Mouse (Mus musculus) lung, postnatal 25 days (tissue): ENCODE measurements around the gene Cnot2.
"Not testable (repeated sequence)": the region's sequence is repeated elsewhere in the genome, so short reads cannot be mapped to it uniquely, and the experiment has no call there.

Experiments
- DNase-seq: peaks from one replicate; pipeline ENCODE4 v3.0.0; 2022; ENCODE audit warnings: low spot score

Cnot2 gene

DNA sequence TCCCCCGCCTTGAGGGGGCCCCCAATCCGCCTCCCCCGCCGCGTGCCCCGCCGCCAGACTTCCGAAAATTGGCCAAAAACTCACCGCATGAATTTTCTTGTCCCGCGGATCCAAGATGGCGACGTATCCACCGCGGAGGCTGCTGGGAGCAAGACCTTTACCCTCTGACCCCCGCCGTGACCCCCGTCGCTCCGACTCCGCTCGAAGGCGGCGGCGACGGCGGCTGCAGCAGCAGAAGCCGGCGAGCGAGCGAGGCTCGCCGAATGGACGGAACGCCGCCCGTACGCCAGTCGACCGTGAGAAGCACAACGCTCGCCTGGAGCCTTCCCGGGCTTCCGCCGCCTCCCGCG lies at the start of gene Cnot2:
Cnot2 (minus strand) TSS at position 143 of the 350 bp plus-strand sequence.
- DNase-seq = peak; percentile 93

DNA sequence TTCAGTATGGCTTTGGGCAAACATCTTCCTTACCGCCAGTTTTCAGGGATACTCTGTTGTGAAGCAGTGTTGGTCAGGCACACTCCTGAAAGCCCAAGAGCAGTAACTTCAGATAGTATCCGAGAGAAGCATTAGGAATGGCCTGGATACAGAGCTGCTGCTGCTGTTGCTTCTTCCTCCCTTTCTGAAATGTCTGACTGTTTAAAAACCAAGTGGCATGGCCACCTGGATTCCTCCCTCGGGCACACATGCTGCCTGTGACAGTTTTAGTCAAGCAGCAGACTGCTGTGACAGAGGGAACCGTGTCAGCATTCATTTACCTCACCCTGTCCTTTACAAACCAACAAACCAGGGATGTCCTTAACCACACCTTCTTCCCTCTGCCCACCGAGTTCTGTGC lies 47.6 kb upstream of the Cnot2 start:
- no peak for DNase-seq

DNA sequence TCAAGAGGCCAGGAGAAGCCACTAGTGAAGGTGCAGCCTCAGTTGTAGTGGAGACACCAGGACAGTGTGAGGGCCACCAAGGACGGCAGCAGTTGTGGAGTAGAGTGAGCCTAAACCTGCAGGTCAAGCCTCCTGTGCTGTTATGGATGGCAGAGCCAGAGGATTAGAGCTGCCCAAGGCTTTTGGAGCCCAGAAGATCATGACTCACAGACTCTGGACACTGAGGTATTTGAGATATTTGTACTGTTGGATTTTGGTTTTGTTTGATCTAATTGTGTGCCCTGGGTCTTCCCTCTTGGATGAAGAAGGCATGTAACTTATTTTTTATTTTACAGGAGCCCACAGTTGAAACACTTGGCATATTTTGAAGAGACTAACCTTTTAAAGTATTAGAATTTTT lies 44.7 kb upstream of the Cnot2 start:
- no peak for DNase-seq

DNA sequence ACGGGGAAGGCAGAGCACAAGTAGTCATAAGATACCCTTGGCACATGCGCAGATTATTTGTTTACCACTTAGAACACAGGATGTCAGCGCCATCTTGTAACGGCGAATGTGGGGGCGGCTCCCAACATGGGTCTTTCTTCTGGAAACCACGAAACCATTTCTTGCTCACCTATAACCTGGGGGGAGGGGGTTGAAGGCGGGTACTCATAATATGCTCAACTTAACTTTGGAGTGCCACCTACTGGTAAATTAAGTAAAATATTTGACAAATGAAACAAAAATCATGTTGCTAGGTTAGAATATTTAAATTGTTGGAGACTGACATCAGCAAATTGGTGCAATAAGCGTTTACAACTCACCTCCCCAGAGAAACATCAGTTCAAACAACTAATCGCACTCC lies 31.9 kb upstream of the Cnot2 start:
- not testable (repeated sequence) for DNase-seq

DNA sequence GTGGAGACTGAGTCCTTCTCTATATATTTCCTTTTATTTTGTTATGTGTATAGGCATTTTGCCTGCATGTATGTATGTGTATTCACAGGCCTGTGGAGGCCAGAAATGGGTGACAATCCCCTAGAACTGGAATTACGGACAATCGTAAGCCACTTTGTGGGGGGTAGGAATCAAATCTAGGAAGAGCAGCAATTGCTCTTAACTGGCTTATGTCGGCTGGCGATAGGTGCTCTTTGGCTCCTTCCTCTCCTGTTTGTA lies 23.5 kb upstream of the Cnot2 start:
- DNase-seq = no peak

DNA sequence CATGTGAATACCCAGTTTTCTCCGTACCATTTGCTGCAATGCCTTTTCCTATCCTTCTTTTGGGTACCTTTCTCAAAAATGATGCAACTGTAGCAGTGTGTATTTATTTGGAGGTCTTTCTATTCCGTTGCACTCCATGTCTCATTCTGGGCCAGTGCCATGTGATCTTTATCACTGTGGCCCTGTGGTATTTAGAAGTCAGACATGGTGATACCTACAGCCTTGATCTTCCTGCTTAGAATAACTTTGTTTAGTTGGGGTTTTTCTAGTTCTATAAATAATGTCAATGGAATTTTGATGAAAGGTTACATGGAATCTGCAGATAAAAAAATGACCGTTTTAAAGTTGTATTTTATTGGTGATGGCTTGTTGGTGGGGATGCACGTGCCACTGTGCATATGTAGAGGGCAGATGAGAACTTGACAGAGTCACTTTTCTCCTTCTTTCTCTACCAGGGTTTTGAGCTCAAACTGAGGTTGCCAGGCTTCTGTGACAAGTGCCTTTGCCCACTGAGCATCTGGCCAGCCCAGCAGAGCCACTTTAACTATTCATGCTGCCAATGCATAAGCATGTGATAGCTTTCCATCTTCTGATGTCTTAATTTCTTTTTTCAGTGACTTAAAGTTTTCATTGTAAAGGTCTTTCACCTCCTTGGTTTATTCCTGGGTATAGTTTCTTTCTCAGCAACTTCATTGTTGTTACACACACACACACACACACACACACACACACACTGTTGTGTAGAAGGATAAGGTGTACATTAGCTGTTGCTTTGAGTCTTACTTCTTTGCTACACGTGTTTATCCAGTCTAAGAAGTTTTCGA lies 23.0 kb upstream of the Cnot2 start:
- DNase-seq = no peak

DNA sequence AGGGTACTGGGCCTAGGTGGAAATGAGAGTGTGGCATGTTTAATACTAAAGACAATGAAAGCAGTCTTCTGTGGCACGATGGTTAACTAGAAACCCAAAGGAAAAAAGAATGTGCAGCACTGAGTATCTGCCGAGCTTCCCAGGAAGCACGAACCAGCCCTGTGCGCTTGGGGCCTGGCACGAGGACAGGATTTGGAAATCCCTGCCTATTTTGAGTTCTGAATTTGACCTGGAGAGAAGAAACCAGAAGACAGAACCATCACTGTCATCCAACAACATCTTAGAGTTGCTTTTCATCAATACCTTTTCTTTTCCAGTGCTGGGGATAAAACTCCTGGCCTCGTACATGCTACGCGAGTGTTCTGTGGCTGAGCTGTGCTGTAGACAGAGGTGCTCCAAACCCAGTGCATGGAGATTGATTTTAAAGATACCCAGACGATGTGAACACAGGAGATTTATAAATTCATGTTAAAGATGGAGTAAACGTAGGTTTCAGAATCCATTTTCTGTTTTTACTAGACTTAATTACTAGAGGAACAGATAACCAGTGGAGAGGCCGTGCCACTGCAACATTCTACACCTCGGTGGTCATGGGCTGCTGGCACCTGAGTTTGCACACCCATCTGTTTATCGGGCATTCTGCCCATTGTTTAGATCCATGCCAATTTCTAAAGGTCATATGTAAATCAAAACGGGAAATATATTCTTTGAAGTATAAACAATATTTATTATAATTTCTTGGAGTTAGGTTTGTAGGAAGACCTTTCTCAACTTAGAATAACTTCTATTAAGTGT lies 17.9 kb upstream of the Cnot2 start:
- no peak for DNase-seq

DNA sequence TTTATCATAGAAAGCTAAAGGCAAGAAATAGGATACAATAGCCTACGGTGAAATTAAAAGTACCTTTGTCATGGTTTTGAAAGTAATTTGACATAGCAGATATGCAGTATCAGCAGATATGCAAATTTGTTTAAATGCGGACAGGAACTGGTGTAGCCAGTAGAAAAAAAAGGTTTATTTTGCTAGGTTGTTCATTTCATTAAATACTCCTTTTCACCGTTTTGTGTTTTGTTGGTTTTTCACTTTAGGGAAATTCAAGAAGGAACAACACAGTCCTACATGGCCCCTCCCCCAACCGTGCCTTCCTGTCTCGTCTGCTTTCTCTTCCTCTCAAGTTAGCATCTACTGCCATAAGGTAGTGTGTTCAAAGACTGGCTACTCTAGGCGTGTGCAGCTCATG lies 1.4 kb upstream of the Cnot2 start:
- DNase-seq = no peak

DNA sequence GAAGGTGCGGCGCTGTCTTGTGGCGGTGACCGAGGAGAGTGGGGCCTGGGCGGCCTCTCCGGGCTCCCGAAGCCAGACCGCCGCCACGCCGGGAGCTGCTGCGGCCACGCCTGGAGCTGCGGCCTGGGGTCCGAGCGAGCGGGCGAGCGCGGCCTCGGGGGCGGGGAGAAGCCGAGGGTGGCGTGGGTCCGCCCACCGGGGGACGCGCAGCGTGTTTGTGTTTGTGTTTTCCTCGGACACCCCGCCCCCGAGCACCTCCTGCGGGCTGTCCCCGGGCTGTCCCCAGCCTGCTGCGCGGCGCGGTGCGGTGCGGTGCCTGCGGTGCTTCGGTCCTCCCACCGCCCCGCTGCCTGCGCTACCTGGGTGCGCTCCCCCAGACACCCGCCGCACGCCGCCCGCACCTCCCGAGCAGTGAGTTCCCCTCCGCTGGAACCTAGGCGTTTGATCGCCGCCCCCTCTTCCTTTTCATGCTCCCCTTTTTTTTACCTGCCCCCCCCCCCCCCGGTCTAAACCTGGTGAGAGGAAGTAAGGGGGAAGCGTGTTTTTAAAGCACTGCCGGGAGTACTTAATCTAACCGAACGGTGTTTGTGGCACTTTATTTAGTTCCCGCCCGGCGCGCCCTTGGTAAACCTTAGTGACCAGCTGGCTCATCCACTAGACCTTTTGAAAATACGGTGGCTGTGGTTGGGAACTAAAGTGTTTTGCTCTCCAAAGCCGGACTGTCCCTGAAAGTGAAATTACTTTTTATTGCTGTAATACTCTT lies 589 bp upstream of the Cnot2 start:
- peak; percentile 42 for DNase-seq

DNA sequence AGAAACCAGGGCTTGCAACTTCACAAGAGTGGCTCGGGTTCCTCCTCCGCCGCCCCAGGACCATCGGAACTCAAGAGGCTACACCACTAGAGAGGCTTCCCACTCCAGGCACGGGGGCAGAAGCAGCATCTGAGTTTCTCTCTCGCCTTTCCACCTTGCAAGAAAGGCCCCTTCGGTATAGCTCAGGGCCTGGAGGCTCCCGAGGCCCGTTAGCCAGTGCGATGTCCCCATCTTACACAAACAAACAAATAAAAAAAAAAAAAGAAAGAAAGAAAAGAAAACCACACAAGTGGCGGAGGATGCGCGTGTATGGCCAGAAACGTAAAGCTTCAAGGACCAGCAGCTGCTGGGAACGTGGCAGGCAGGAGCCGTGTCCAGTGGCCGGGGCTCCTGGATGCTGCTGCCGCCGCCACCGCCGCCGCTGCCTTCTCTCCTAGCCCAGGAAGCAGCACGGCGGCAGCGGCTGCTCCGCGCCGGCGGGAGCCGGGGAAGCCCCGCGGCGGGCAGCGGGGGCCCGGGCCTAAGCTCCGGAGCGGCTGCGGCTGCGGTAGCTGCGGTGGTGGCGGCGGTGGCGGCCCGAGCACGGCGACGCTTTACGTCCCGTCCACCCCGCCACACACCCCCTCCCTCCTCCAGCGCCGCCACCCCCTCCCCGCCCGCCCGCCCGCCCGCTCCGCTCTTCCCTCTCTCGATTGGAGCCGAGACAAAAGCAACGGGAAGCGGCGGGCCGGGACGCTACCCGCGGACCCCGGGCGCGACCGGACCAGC lies 536 bp downstream of the Cnot2 start:
- DNase-seq = peak; percentile 35

DNA sequence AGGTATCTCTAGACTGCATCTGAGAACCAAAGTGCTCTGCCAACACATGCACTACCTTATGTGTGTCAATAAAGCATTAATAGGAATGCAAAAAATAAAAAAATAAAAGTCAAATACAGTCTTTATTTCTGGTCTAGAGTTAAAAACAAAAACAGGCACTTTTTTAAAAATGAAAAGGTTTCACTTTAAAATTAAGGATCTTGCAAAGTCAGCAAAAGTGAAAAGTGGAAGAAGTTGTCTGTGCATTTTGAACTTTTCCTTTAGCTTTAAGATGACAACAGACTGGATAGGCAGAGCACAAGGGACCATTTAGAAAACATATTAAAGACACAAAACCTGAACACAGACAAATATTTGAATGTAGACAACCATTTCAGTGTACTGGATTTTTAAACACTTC lies 1.8 kb downstream of the Cnot2 start:
- DNase-seq = no peak

DNA sequence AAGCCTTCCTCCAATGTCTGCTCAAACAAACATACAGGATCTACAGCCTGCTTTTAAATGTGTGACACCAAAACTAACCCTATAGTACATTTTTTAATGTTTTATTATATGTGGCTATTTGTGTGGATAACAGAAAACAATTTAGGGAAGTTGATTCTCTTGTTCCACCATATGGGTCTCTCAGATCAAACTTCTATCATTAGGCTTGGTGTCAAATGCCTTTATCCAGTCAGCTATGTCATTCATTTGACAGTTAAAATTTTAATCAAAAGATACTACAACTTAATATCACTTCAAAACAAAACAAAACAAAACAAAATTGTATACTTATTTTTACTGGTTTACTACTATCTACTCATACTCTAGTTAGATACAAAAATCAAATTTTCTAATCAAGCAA lies 2.9 kb downstream of the Cnot2 start:
- DNase-seq = no peak

DNA sequence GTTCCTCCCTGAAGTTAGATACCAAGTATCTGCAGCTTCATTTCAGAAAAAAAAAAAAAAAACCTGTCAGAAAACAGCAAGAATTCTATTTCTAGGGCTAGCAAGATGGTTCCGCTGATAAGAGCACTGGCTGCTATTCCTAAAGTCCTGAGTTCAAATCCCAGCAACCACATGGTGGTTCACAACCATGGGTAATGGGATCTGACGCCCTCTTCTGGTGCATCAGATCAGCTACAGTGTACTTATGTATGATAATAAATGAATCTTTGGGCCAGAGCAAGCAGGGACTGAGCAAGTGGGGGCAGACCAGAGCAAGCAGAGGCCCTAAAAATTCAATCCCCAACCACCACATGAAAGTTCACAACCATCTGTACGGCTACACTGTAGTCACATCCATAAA lies 4.1 kb downstream of the Cnot2 start:
- no peak for DNase-seq

DNA sequence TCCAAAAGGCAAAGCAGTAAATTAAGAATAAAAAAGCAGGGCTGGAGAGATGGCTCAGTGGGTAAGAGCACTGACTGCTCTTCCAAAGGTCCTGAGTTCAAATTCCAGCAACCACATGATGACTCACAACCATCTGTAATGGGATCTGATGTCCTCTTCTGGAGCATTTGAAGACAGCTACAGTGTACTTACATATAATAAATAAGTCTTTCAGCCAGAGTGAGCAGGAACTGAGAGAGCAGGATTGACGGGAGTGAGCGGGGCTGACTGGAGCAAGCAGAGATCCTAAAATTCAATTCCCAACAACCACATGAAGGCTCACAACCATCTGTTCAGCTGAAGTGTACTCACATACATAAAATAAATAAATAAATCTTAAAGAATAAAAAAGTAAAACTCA lies 5.2 kb downstream of the Cnot2 start:
- not testable (repeated sequence) for DNase-seq

DNA sequence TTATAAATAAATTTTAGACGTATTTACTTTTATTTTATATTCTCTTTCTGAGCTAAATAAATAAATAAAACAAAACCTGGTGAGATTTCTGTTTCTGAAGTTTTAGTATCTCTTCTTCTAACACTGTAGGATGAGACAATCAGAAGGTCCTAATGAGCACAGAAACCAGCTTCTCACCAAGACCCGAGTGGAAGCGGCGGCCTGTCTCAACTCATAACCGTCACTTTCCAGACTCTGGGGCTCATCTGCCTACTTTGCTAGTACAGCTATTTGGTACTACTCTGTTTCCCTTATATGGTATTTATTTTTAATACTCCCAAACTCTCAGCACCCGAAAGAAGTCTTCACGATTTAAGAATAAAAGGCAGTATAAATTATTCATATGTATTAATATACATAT lies 10.8 kb downstream of the Cnot2 start:
- DNase-seq = no peak

DNA sequence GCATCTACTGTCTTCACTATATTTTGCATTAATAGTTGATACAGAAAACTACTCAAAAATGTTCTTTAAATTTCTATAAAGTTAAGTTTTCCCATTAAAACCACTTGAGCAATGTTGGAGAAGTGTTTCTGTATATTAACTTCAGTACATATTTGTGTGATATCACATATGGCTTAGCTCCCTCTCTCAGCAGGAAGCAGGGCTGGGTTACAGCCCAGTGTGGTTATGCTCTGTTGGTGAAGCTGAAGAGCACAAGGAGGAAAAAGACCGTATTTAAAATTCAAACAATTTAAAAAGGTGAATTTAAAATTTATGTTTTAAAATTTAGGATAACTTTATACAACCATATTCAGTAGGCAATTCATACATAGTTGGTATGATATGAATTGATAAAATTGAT lies 12.8 kb downstream of the Cnot2 start:
- no peak for DNase-seq

DNA sequence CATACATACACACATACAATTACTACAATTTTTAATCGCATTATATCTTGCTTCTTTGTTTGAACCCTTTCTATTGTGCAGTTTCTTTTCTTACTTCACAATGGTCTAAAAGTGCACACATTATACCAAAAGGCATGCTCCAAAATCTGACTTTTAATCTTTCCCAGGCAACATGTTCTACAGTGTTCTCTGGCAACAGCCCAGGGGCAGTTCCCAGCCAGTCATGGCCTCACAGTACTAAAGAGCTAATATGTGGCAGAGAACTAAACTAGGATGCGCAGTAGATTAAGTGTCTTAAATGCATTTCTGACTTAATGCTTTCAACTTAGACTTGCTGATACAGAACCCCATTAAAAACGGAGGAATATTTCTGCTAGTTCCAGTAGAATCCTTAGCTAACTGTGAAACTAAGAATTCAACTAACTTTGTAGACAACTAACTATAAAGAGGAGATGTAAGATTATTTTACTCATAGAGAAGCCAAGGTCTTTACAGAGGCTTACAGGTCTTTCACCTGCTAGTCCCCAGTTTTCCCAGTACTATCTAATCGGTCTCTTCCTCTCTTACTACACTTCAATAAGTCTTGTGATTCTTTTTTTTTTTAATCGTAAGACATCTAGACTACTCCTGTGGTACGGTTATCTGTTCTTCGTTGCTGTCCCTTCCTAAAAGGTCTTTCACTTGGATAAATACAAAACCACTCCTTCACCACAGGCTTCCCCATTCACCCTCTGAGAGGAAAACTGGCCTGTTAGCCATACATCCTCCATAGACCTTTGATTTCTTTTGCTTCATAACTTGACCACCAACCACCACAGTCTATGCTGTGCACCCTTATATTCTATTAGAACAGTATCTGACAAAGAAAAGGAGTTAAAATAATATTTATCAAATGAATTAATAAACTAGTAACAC lies 13.6 kb downstream of the Cnot2 start:
- DNase-seq = no peak

DNA sequence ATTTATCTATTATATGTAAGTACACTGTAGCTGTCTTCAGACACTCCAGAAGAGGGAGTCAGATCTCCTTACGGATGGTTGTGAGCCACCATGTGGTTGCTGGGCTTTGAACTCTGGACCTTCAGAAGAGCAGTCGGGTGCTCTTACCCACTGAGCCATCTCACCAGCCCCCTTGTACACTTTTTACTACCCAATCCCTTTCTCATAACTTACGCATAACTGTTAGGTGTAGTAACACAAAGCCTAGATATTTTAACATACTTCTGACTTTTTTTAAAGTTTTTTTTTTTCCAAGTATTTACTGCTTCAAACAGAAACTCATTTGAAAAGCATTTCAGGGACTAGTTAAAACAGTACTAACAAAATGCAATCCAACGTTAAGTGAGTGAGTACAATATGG lies 14.8 kb downstream of the Cnot2 start:
- not testable (repeated sequence) for DNase-seq

DNA sequence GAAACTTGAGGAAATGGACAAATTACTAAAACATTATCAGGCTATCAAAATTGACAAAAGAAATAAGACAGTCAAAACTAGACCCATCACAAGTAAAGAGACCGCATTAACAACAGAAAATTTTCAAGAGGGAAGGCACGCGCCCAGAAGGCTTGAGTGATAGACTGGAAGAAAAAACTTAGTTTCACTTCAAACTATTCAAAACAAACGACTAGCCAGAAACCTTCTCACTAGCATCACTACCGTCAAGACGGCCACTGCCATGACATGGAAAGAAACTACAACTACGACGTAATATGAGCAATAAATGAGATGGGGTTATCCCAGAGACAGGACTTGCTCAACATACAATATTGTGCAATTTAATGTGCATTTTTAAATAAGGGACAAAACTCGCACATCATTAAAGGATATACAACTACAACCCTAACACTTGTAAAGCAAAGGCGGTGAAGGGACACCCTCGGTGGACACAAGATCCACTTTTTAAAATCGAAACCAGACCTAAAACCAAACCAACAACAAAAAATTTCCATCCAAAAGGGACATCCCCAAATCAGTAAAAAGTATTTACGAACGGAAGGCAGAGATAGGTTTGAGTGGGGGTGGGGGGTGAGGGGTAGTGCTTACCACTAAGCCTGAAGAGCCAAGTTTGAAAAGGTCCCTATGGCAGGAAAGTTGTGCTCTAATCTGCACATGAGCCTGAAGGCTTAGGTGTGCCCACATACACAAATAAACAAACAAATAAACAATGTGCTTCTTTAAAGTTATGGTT lies 16.3 kb downstream of the Cnot2 start:
- DNase-seq = no peak

DNA sequence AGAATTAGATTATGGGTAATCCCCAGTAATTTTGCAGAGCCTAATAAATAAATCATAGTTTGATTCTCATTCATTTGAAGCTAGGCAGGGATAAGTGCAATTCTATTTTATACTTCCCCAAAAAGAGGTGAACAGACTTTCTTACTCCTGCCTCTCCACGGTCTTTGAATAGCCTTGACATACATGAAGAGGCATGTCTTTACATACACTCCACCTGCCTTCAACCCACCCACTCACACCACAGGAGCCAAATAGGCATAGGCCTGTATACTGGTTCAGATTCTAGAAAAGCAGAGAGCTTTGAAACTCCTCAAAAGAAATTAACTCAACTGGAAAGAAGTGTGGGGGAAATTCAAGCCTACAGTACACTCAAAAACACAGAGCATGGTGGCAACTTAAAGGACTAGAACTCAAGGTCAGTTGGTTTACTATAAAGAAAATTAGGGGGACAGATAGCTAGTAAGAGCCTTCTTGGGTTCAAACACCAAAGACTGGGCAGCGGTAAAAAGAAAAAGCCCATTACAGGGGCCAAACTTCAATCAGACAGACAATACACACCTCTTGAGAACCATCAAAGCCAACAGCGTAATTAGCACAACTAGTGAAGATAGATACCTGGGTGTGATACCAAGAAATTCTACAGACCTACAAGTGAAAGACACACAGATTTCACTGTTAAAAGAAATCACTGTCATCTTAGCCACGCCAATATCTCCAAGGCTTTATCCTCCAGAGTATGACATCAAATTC lies 18.4 kb downstream of the Cnot2 start:
- no peak for DNase-seq
